23 mouse cellular contexts compared by ENCODE assay signal in the genomic region with DNA sequence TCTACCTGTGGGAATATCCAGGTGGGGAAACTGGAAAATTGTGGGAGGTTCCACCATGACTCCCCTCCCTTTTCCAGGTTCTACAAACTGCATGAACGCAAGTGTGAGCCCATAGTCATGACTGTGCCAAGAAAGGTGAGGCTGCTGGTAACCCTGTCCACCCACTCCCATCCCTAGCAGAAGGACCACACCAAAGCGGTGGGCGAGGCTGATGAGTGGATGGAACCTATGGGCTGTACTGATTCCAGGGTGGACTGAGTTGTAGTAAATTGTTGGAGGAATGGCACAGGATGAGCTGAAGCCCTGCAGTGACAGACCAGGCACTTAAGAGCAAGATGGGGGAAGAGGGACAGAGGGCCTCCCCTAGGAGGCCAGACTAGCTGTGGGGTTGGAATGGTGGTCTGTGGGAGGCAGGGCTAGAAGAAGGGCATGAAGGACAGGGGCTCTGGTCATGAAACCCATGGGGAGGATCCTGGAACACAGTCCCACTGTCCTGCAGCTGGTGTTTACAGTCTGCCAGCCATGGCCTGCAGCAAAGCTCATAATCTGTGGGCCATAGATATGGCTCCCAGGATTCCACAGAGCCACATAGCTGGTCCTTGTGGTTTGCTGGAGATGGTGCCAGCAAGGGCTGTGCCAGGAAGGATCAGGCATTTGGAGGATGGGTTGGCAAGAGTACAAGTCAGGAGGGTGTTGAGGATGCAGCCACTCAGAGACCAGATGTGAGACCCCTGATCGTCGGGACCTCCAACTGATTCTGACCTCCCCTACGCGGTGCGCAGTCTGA. TPM values are rescaled to one million over a fixed set of nuclear protein-coding genes. Genes with fewer than 3 reads are reported as not detected.
A peak's percentile ranks its signal among the peaks of the same experiment; 100 is the strongest.
DNase-seq lines count a peak whose midpoint lies in the region; ATAC-seq and TF ChIP-seq lines count a peak whose summit lies in the region.
"Had no signal": no experiment of that assay in that cellular context is flagged by ENCODE, and none has a peak within 500 bp of the region (broad histone marks: within the 10 kb centered on the region; RNA-seq: fewer than 3 reads in every experiment).

No protein-coding gene starts in this region.

- H3K27ac ChIP-seq in heart, postnatal 0 days (ENCODE audit: low read depth) = peak overlapping the region; percentile 52
- H3K27ac ChIP-seq in limb, embryonic 12.5 days = no peak overlapping the region
- H3K27ac ChIP-seq in limb, embryonic 10.5 days = no peak overlapping the region
- no peak overlapping the region for H3K27ac ChIP-seq in MEL (ENCODE audit: control insufficient read depth, low read depth, low read length)
- H3K27ac ChIP-seq: gastrocnemius, adult 2 months; lung, embryonic 15.5 days; macrophage; stomach, embryonic 15.5 days had no signal

- 77% methylated on average over 8 of the region's 8 CpGs for WGBS in heart, postnatal 0 days
- 85% methylated on average over 8 of the region's 8 CpGs for WGBS in limb, embryonic 12.5 days
- 86% methylated on average over 8 of the region's 8 CpGs for WGBS in limb, embryonic 10.5 days

- TF ChIP-seq EP300 in heart, postnatal 0 days (IDR thresholded peaks at IDR 0.05; ENCODE audit: low read depth) = peak; percentile 4; the same call in 1 of the 2 replicates
- no peak for TF ChIP-seq EP300 in MEL (IDR thresholded peaks at IDR 0.05; ENCODE audit: low read depth in 1 of 2, low read length in 2 of 2)

- H3K27me3 ChIP-seq in heart, postnatal 0 days (ENCODE audit: control insufficient read depth, insufficient read depth, low read length) = no peaks in the 10 kb centered on the region
- H3K27me3 ChIP-seq in limb, embryonic 12.5 days = no peaks in the 10 kb centered on the region
- no peaks in the 10 kb centered on the region for H3K27me3 ChIP-seq in limb, embryonic 10.5 days (ENCODE audit: low read depth, poor library complexity, severe bottlenecking)
- H3K27me3 ChIP-seq in MEL (ENCODE audit: control insufficient read depth in 1 of 2, insufficient read depth in 2 of 2, low read length in 2 of 2) = no peaks in the 10 kb centered on the region
- H3K27me3 ChIP-seq: embryonic facial prominence, embryonic 12.5 days; lung, embryonic 15.5 days; stomach, embryonic 15.5 days had no signal

- no peak for TF ChIP-seq RAD21 in MEL (IDR thresholded peaks at IDR 0.05; ENCODE audit: low read depth, low read length)

- DNase-seq in cerebellum, postnatal 14 days = peak; percentile 61 to 68
- no peak for DNase-seq in cerebellum, postnatal 4 days (ENCODE audit: low spot score in 2 of 2)
- DNase-seq in heart, postnatal 0 days (ENCODE audit: low spot score) = no peak
- no peak for DNase-seq in heart, postnatal 14 days
- no peak for DNase-seq in limb, embryonic 10.5 days (ENCODE audit: low spot score)
- no peak for DNase-seq in MEL (ENCODE audit: low read depth, low spot score)
- DNase-seq in frontal cortex, postnatal 10 days (ENCODE audit: low spot score in 2 of 2) = no peak
- DNase-seq: forebrain, postnatal 0 days; gastrocnemius, adult 2 months; kidney, adult 18-20 months; midbrain, embryonic 14.5 days; spleen, adult 18-20 months; thymus, adult 2 months had no signal

- peaks cover 21% of the 10 kb centered on the region for H3K4me1 ChIP-seq in heart, postnatal 0 days (ENCODE audit: control insufficient read depth, insufficient read depth)
- H3K4me1 ChIP-seq in limb, embryonic 12.5 days (replicated peaks) = peaks cover 18% of the 10 kb centered on the region
- H3K4me1 ChIP-seq in limb, embryonic 10.5 days = peaks cover 36% of the 10 kb centered on the region
- H3K4me1 ChIP-seq in MEL (ENCODE audit: control insufficient read depth in 1 of 2, insufficient read depth in 2 of 2, low read length in 2 of 2) = peaks cover 9 to 22% of the 10 kb centered on the region in 2 experiments; a peak in 3 of 4 replicates

- no peaks in the 10 kb centered on the region for H3K9me3 ChIP-seq in heart, postnatal 0 days (replicated peaks; ENCODE audit: control insufficient read depth, low read length)
- no peaks in the 10 kb centered on the region for H3K9me3 ChIP-seq in limb, embryonic 12.5 days
- no peaks in the 10 kb centered on the region for H3K9me3 ChIP-seq in limb, embryonic 10.5 days (replicated peaks)
- H3K9me3 ChIP-seq in MEL (replicated peaks; ENCODE audit: insufficient read depth, low read length) = no peaks in the 10 kb centered on the region
- H3K9me3 ChIP-seq: embryonic facial prominence, embryonic 12.5 days; lung, embryonic 15.5 days; stomach, embryonic 15.5 days had no signal

- TF ChIP-seq CTCF in heart, postnatal 0 days (IDR thresholded peaks at IDR 0.05; ENCODE audit: low read depth) = no peak
- no peak for TF ChIP-seq CTCF in MEL (IDR thresholded peaks at IDR 0.05 in 2 of 3, conservative IDR thresholded peaks at IDR 0.05 in 1 of 3; ENCODE audit: control insufficient read depth in 1 of 3, insufficient read depth in 1 of 3, low read depth in 2 of 3, low read length in 3 of 3, poor library complexity in 1 of 3, severe bottlenecking in 1 of 3)

- peaks cover 15% of the 10 kb centered on the region for H3K79me2 ChIP-seq in MEL (ENCODE audit: control insufficient read depth, insufficient read depth, low read length, poor library complexity)

- intact Hi-C loops in heart, postnatal 14 days (cut with DNase I) = no loop called here

- H3K9ac ChIP-seq in heart, postnatal 0 days (replicated peaks; ENCODE audit: low read depth, low read length) = no peak overlapping the region
- H3K9ac ChIP-seq in limb, embryonic 12.5 days (replicated peaks) = 0 out of 2 replicates have a peak overlapping the region, but pooled peaks have one; percentile 18
- H3K9ac ChIP-seq in MEL (ENCODE audit: control insufficient read depth, low read depth, low read length, poor library complexity, severe bottlenecking) = no peak overlapping the region
- H3K9ac ChIP-seq: forebrain, postnatal 0 days; lung, embryonic 15.5 days; stomach, embryonic 15.5 days had no signal

- no peak overlapping the region for H3K4me3 ChIP-seq in heart, postnatal 0 days (ENCODE audit: low read depth, low read length)
- no peak overlapping the region for H3K4me3 ChIP-seq in limb, embryonic 12.5 days (replicated peaks)
- no peak overlapping the region for H3K4me3 ChIP-seq in limb, embryonic 10.5 days
- H3K4me3 ChIP-seq in MEL (ENCODE audit: control insufficient read depth in 1 of 2, insufficient read depth in 1 of 2, low read depth in 2 of 2, low read length in 2 of 2) = no peak overlapping the region
- H3K4me3 ChIP-seq: embryonic facial prominence, embryonic 12.5 days; gastrocnemius, adult 2 months; lung, embryonic 15.5 days; stomach, embryonic 15.5 days had no signal

- TF ChIP-seq POLR2A in MEL (IDR thresholded peaks at IDR 0.05; ENCODE audit: control insufficient read depth in 1 of 2, insufficient read depth in 1 of 2, low read depth in 1 of 2, low read length in 2 of 2, poor library complexity in 1 of 2) = no peak

- ATAC-seq in heart, postnatal 0 days (ENCODE audit: insufficient read depth, low read depth) = no peak
- no peak for ATAC-seq in limb, embryonic 12.5 days (ENCODE audit: insufficient number of reproducible peaks, insufficient read depth, low FRiP score, low TSS enrichment, low read depth)
- ATAC-seq: forebrain, postnatal 0 days had no signal

- H3K4me2 ChIP-seq in heart, postnatal 0 days (ENCODE audit: low read depth, low read length) = no peak overlapping the region
- H3K4me2 ChIP-seq in limb, embryonic 12.5 days = no peak overlapping the region
- H3K4me2 ChIP-seq: embryonic facial prominence, embryonic 12.5 days; liver, embryonic 11.5 days; lung, embryonic 15.5 days; stomach, embryonic 15.5 days had no signal

- peaks cover 53% of the 10 kb centered on the region for H3K36me3 ChIP-seq in heart, postnatal 0 days (replicated peaks; ENCODE audit: control insufficient read depth, insufficient read depth, low read length)
- peaks cover 66% of the 10 kb centered on the region for H3K36me3 ChIP-seq in limb, embryonic 12.5 days
- H3K36me3 ChIP-seq in limb, embryonic 10.5 days = peaks cover 74% of the 10 kb centered on the region
- H3K36me3 ChIP-seq in MEL (ENCODE audit: control insufficient read depth in 1 of 2, insufficient read depth in 2 of 2, low read length in 2 of 2) = peaks cover 1 to 5% of the 10 kb centered on the region in 2 experiments; a peak in 2 of 4 replicates

RNA-seq across cellular contexts. Expression of a gene that starts 0.8 kb away (rescaled TPM):
- 13.5 TPM in 1 of 2 replicates, not detected in the other for total RNA-seq in heart, postnatal 0 days (2014; rRNA removed; ENCODE audit: low replicate concordance)
- 0.46 and 1.1 TPM in 2 replicates for polyA plus RNA-seq in heart, postnatal 0 days (2015; fragmentation: Nextera tagmentation; extraction: Ambion mirVana)
- total RNA-seq in heart, postnatal 14 days (2021) = 1 to 10 TPM; 3.2 to 6.7 TPM
- polyA plus RNA-seq in limb, embryonic 12.5 days (2016; fragmentation: Nextera tagmentation; extraction: Ambion mirVana) = 1.3 and 1.4 TPM in 2 replicates
- polyA plus RNA-seq in limb, embryonic 10.5 days (2016; fragmentation: Nextera tagmentation; extraction: Ambion mirVana) = 0.93 and 1.4 TPM in 2 replicates
- 75.7 and 80.3 TPM in 2 replicates for total RNA-seq in MEL (2012; rRNA removed)
- 10 to 100 TPM in 1 of 2 experiments, not detected in 1; 67.9 TPM for polyA plus RNA-seq in MEL (2012; ENCODE audit: insufficient read depth in 1 of 2, insufficient read length in 2 of 2, low read depth in 1 of 2, low replicate concordance in 2 of 2, missing spikeins in 1 of 2)

RNA-seq across cellular contexts. Expression of a gene that starts 4.2 kb away (rescaled TPM):
- total RNA-seq in heart, postnatal 0 days (2014; rRNA removed; ENCODE audit: low replicate concordance) = 120 and 144 TPM in 2 replicates
- polyA plus RNA-seq in heart, postnatal 0 days (2015; fragmentation: Nextera tagmentation; extraction: Ambion mirVana) = 97.2 and 102 TPM in 2 replicates
- 10 to 100 TPM; 61.9 to 70.9 TPM for total RNA-seq in heart, postnatal 14 days (2021)
- 125 and 131 TPM in 2 replicates for polyA plus RNA-seq in limb, embryonic 12.5 days (2016; fragmentation: Nextera tagmentation; extraction: Ambion mirVana)
- polyA plus RNA-seq in limb, embryonic 10.5 days (2016; fragmentation: Nextera tagmentation; extraction: Ambion mirVana) = 129 and 148 TPM in 2 replicates
- 54.1 and 55.5 TPM in 2 replicates for total RNA-seq in MEL (2012; rRNA removed)
- 100 to 1,000 TPM in 1 of 2 experiments, not detected in 1; 111 TPM for polyA plus RNA-seq in MEL (2012; ENCODE audit: insufficient read depth in 1 of 2, insufficient read length in 2 of 2, low read depth in 1 of 2, low replicate concordance in 2 of 2, missing spikeins in 1 of 2)

RNA-seq across cellular contexts. Expression of a gene that starts 8.8 kb away (rescaled TPM):
- not detected in 2 replicates for total RNA-seq in heart, postnatal 0 days (2014; rRNA removed; ENCODE audit: low replicate concordance)
- polyA plus RNA-seq in heart, postnatal 0 days (2015; fragmentation: Nextera tagmentation; extraction: Ambion mirVana) = 0.07 and 0.11 TPM in 2 replicates
- total RNA-seq in heart, postnatal 14 days (2021) = not detected
- polyA plus RNA-seq in limb, embryonic 12.5 days (2016; fragmentation: Nextera tagmentation; extraction: Ambion mirVana) = 0.12 and 0.14 TPM in 2 replicates
- 0.15 TPM in 1 of 2 replicates, not detected in the other for polyA plus RNA-seq in limb, embryonic 10.5 days (2016; fragmentation: Nextera tagmentation; extraction: Ambion mirVana)
- total RNA-seq in MEL (2012; rRNA removed) = 0.08 and 0.13 TPM in 2 replicates
- under 1 TPM in 1 of 2 experiments, not detected in 1; 0.24 TPM for polyA plus RNA-seq in MEL (2012; ENCODE audit: insufficient read depth in 1 of 2, insufficient read length in 2 of 2, low read depth in 1 of 2, low replicate concordance in 2 of 2, missing spikeins in 1 of 2)
- total RNA-seq: forebrain, postnatal 0 days; gastrocnemius, adult 2 months; granulocyte monocyte progenitor cell, adult 5-6 weeks had no signal
- polyA plus RNA-seq: embryonic facial prominence, embryonic 12.5 days; macrophage; neural tube, embryonic 11.5 days had no signal

RNA-seq across cellular contexts. Expression of a gene that starts 10.5 kb away (rescaled TPM):
- 34.2 and 62.0 TPM in 2 replicates for total RNA-seq in heart, postnatal 0 days (2014; rRNA removed; ENCODE audit: low replicate concordance)
- 32.9 and 35.2 TPM in 2 replicates for polyA plus RNA-seq in heart, postnatal 0 days (2015; fragmentation: Nextera tagmentation; extraction: Ambion mirVana)
- total RNA-seq in heart, postnatal 14 days (2021) = 10 to 100 TPM; 21.6 to 23.6 TPM
- 63.3 and 69.4 TPM in 2 replicates for polyA plus RNA-seq in limb, embryonic 12.5 days (2016; fragmentation: Nextera tagmentation; extraction: Ambion mirVana)
- 58.3 and 66.0 TPM in 2 replicates for polyA plus RNA-seq in limb, embryonic 10.5 days (2016; fragmentation: Nextera tagmentation; extraction: Ambion mirVana)
- total RNA-seq in MEL (2012; rRNA removed) = 7.4 and 8.7 TPM in 2 replicates
- polyA plus RNA-seq in MEL (2012; ENCODE audit: insufficient read depth in 1 of 2, insufficient read length in 2 of 2, low read depth in 1 of 2, low replicate concordance in 2 of 2, missing spikeins in 1 of 2) = 10 to 100 TPM in 1 of 2 experiments, not detected in 1; 19.8 TPM

RNA-seq across cellular contexts. Expression of a gene that starts 13.1 kb away (rescaled TPM):
- total RNA-seq in heart, postnatal 0 days (2014; rRNA removed; ENCODE audit: low replicate concordance) = not detected in 2 replicates
- 0.03 TPM in 2 replicates for polyA plus RNA-seq in heart, postnatal 0 days (2015; fragmentation: Nextera tagmentation; extraction: Ambion mirVana)
- not detected for total RNA-seq in heart, postnatal 14 days (2021)
- not detected in 2 replicates for polyA plus RNA-seq in limb, embryonic 12.5 days (2016; fragmentation: Nextera tagmentation; extraction: Ambion mirVana)
- polyA plus RNA-seq in limb, embryonic 10.5 days (2016; fragmentation: Nextera tagmentation; extraction: Ambion mirVana) = not detected in 2 replicates
- total RNA-seq in MEL (2012; rRNA removed) = not detected in 2 replicates
- polyA plus RNA-seq in MEL (2012; ENCODE audit: insufficient read depth in 1 of 2, insufficient read length in 2 of 2, low read depth in 1 of 2, low replicate concordance in 2 of 2, missing spikeins in 1 of 2) = under 1 TPM in 1 of 2 experiments, not detected in 1; 0.03 TPM
- total RNA-seq: gastrocnemius, adult 2 months; granulocyte monocyte progenitor cell, adult 5-6 weeks; layer of hippocampus, postnatal 10 days; left cerebral cortex, postnatal 14 days had no signal
- polyA plus RNA-seq: embryonic facial prominence, embryonic 12.5 days; forebrain, postnatal 0 days; liver, embryonic 11.5 days; lung, embryonic 15.5 days; macrophage; midbrain, embryonic 14.5 days; neural tube, embryonic 11.5 days; stomach, embryonic 15.5 days had no signal

Comparison
In these comparisons a context has a peak if more than half of its experiments do, and no peak if none do; other contexts are left out.
1. DNase-seq: peak in cerebellum, postnatal 14 days (2 of 2); none in cerebellum, postnatal 4 days (0 of 2), heart, postnatal 0 days (single experiment), heart, postnatal 14 days (0 of 2), limb, embryonic 10.5 days (single experiment), MEL (single experiment) and frontal cortex, postnatal 10 days (0 of 2).